ENCODE assay signal across 9 mouse cellular contexts in genomic region chr10:81174617-81175344, GRCm38 (mm10). TPM values are rescaled to one million over a fixed set of nuclear protein-coding genes. Genes with fewer than 3 reads are reported as not detected.
A peak's percentile ranks its signal among the peaks of the same experiment; 100 is the strongest.
DNase-seq lines count a peak whose midpoint lies in the region; ATAC-seq lines count a peak whose summit lies in the region.
"Had no signal": no experiment of that assay in that cellular context is flagged by ENCODE, and none has a peak within 500 bp of the region (broad histone marks: within the 10 kb centered on the region; RNA-seq: fewer than 3 reads in every experiment).

No protein-coding gene starts in this region.

- H3K9me3 ChIP-seq in erythroblast, embryonic 14.5 days (ENCODE audit: control insufficient read depth, low read length), result no peaks in the 10 kb centered on the region
- H3K9me3 ChIP-seq in heart, embryonic 12.5 days (replicated peaks), result no peaks in the 10 kb centered on the region
- no peaks in the 10 kb centered on the region for H3K9me3 ChIP-seq in kidney, embryonic 16.5 days (ENCODE audit: low read length)
- H3K9me3 ChIP-seq in liver, embryonic 11.5 days (ENCODE audit: control insufficient read depth, low read length), result no peaks in the 10 kb centered on the region

- WGBS in heart, embryonic 12.5 days, result 4% methylated on average over 29 of the region's 29 CpGs
- 2% methylated on average over 29 of the region's 29 CpGs for WGBS in kidney, embryonic 16.5 days
- 7% methylated on average over 29 of the region's 29 CpGs for WGBS in liver, embryonic 11.5 days

- H3K9ac ChIP-seq in heart, embryonic 12.5 days, result peak overlapping the region; percentile 70
- H3K9ac ChIP-seq in kidney, embryonic 16.5 days (replicated peaks; ENCODE audit: low read length), result peak overlapping the region; percentile 65
- H3K9ac ChIP-seq in liver, embryonic 11.5 days (ENCODE audit: low read depth, low read length), result 0 out of 2 replicates have a peak overlapping the region, but pooled peaks have one; percentile 17

- peak overlapping the region; percentile 53 for H3K27ac ChIP-seq in brown adipose tissue, adult 24 weeks (replicated peaks; ENCODE audit: low read depth, low read length)
- H3K27ac ChIP-seq in heart, embryonic 12.5 days (ENCODE audit: poor library complexity, severe bottlenecking), result peak overlapping the region; percentile 65
- peak overlapping the region; percentile 91 for H3K27ac ChIP-seq in kidney, embryonic 16.5 days (ENCODE audit: low read length)
- H3K27ac ChIP-seq in liver, embryonic 11.5 days (ENCODE audit: low read depth, low read length), result peak overlapping the region; percentile 92; the same call in 1 of the 2 replicates

- peak; percentile 51 for ATAC-seq in CD4-positive, CD25-positive, alpha-beta regulatory T cell, adult 4 months
- ATAC-seq in heart, embryonic 12.5 days (ENCODE audit: insufficient number of reproducible peaks, low FRiP score), result peak; percentile 65
- peak; percentile 36; the same call in 1 of the 2 replicates for ATAC-seq in kidney, embryonic 16.5 days (ENCODE audit: low FRiP score, low TSS enrichment)
- ATAC-seq in liver, embryonic 11.5 days (replicated peaks; ENCODE audit: low FRiP score), result peak; percentile 32; the same call in 1 of the 2 replicates
- ATAC-seq in monocyte, adult 5-6 weeks (replicated peaks; ENCODE audit: insufficient number of reproducible peaks, low FRiP score, low TSS enrichment, poor library complexity, severe bottlenecking), result peak; percentile 57

- peak overlapping the region; percentile 26 for H3K4me3 ChIP-seq in brown adipose tissue, adult 24 weeks (ENCODE audit: insufficient read depth, low read depth, low read length)
- H3K4me3 ChIP-seq in erythroblast, embryonic 14.5 days (replicated peaks), result peak overlapping the region; percentile 32
- H3K4me3 ChIP-seq in heart, embryonic 12.5 days, result peak overlapping the region; percentile 45
- peak overlapping the region; percentile 40 for H3K4me3 ChIP-seq in kidney, embryonic 16.5 days (ENCODE audit: low read length)
- peak overlapping the region; percentile 41 for H3K4me3 ChIP-seq in liver, embryonic 11.5 days (ENCODE audit: low read depth, low read length)

- peaks cover 30% of the 10 kb centered on the region for H3K36me3 ChIP-seq in erythroblast, embryonic 14.5 days (ENCODE audit: control insufficient read depth)
- H3K36me3 ChIP-seq in heart, embryonic 12.5 days, result peaks cover 25% of the 10 kb centered on the region
- peaks cover 26% of the 10 kb centered on the region for H3K36me3 ChIP-seq in kidney, embryonic 16.5 days (ENCODE audit: insufficient read depth, low read length)
- peaks cover 26% of the 10 kb centered on the region for H3K36me3 ChIP-seq in liver, embryonic 11.5 days (ENCODE audit: control insufficient read depth, insufficient read depth, low read length)

- H3K27me3 ChIP-seq in erythroblast, embryonic 14.5 days (ENCODE audit: control insufficient read depth), result no peaks in the 10 kb centered on the region; the same call in 1 of the 2 replicates
- H3K27me3 ChIP-seq in heart, embryonic 12.5 days (replicated peaks), result no peaks in the 10 kb centered on the region
- H3K27me3 ChIP-seq in kidney, embryonic 16.5 days (ENCODE audit: insufficient read depth, low read length), result no peaks in the 10 kb centered on the region
- H3K27me3 ChIP-seq in liver, embryonic 11.5 days (replicated peaks; ENCODE audit: control insufficient read depth, insufficient read depth, low read length), result no peaks in the 10 kb centered on the region

- H3K4me1 ChIP-seq in brown adipose tissue, adult 24 weeks (ENCODE audit: control insufficient read depth, insufficient read depth, insufficient read length, low read length), result no peaks in the 10 kb centered on the region; the same call in 1 of the 2 replicates
- peaks cover 66% of the 10 kb centered on the region for H3K4me1 ChIP-seq in erythroblast, embryonic 14.5 days (ENCODE audit: control insufficient read depth)
- H3K4me1 ChIP-seq in heart, embryonic 12.5 days (replicated peaks), result peaks cover 42% of the 10 kb centered on the region
- peaks cover 46% of the 10 kb centered on the region for H3K4me1 ChIP-seq in kidney, embryonic 16.5 days (ENCODE audit: insufficient read depth, low read length)
- H3K4me1 ChIP-seq in liver, embryonic 11.5 days (replicated peaks; ENCODE audit: control insufficient read depth, insufficient read depth, low read length), result peaks cover 37% of the 10 kb centered on the region

- H3K4me2 ChIP-seq in heart, embryonic 12.5 days, result peak overlapping the region; percentile 77
- peak overlapping the region; percentile 71 for H3K4me2 ChIP-seq in kidney, embryonic 16.5 days (replicated peaks; ENCODE audit: low read depth, low read length)
- H3K4me2 ChIP-seq in liver, embryonic 11.5 days, result peak overlapping the region; percentile 99

- DNase-seq in liver, embryonic 11.5 days (ENCODE audit: low spot score), result peak; percentile 85
- peak; percentile 85 to 89 for DNase-seq in spleen, postnatal 36 days (ENCODE audit: low spot score in 2 of 2)

RNA-seq across cellular contexts. Expression of gene Eef2, which starts 1.6 kb away (rescaled TPM):
- 1,000 to 10,000 TPM in 1 of 2 experiments, 100 to 1,000 TPM in 1; 934 to 1,665 TPM for polyA plus RNA-seq in CD4-positive, CD25-positive, alpha-beta regulatory T cell, adult 4 months (2017; shearing (Covaris generic))
- 538 and 581 TPM in 2 replicates for polyA plus RNA-seq in brown adipose tissue, adult 24 weeks (2012; ENCODE audit: insufficient read depth, insufficient read length, missing spikeins)
- 124 and 177 TPM in 2 replicates for polyA plus RNA-seq in erythroblast, embryonic 14.5 days (2012)
- polyA plus RNA-seq in heart, embryonic 12.5 days (2016; fragmentation: Nextera tagmentation; extraction: Ambion mirVana), result 408 and 433 TPM in 2 replicates
- polyA plus RNA-seq in kidney, embryonic 16.5 days (2015; fragmentation: Nextera tagmentation; extraction: Ambion mirVana), result 663 and 672 TPM in 2 replicates
- 626 and 647 TPM in 2 replicates for polyA plus RNA-seq in liver, embryonic 11.5 days (2014; fragmentation: Nextera tagmentation; extraction: Ambion mirVana)
- 1,029 to 1,258 TPM (median 1,077 TPM) in 3 replicates for total RNA-seq in monocyte, adult 5-6 weeks (2017)

RNA-seq across cellular contexts. Expression of gene Pias4, which starts 7.1 kb away (rescaled TPM):
- 10 to 100 TPM; 17.1 to 20.0 TPM for polyA plus RNA-seq in CD4-positive, CD25-positive, alpha-beta regulatory T cell, adult 4 months (2017; shearing (Covaris generic))
- polyA plus RNA-seq in brown adipose tissue, adult 24 weeks (2012; ENCODE audit: insufficient read depth, insufficient read length, missing spikeins), result 10.3 and 13.4 TPM in 2 replicates
- polyA plus RNA-seq in erythroblast, embryonic 14.5 days (2012), result 13.4 and 16.4 TPM in 2 replicates
- polyA plus RNA-seq in heart, embryonic 12.5 days (2016; fragmentation: Nextera tagmentation; extraction: Ambion mirVana), result 36.0 and 36.1 TPM in 2 replicates
- polyA plus RNA-seq in kidney, embryonic 16.5 days (2015; fragmentation: Nextera tagmentation; extraction: Ambion mirVana), result 51.0 and 56.2 TPM in 2 replicates
- 41.2 and 50.9 TPM in 2 replicates for polyA plus RNA-seq in liver, embryonic 11.5 days (2014; fragmentation: Nextera tagmentation; extraction: Ambion mirVana)
- 13.0 to 24.9 TPM (median 21.2 TPM) in 3 replicates for total RNA-seq in monocyte, adult 5-6 weeks (2017)

RNA-seq across cellular contexts. Expression of gene Dapk3, which starts 8.0 kb away (rescaled TPM):
- polyA plus RNA-seq in CD4-positive, CD25-positive, alpha-beta regulatory T cell, adult 4 months (2017; shearing (Covaris generic)), result 1 to 10 TPM; 1.3 to 2.6 TPM
- polyA plus RNA-seq in brown adipose tissue, adult 24 weeks (2012; ENCODE audit: insufficient read depth, insufficient read length, missing spikeins), result 15.7 and 31.7 TPM in 2 replicates
- 8.1 and 8.3 TPM in 2 replicates for polyA plus RNA-seq in erythroblast, embryonic 14.5 days (2012)
- 62.8 and 69.0 TPM in 2 replicates for polyA plus RNA-seq in heart, embryonic 12.5 days (2016; fragmentation: Nextera tagmentation; extraction: Ambion mirVana)
- 38.4 and 39.3 TPM in 2 replicates for polyA plus RNA-seq in kidney, embryonic 16.5 days (2015; fragmentation: Nextera tagmentation; extraction: Ambion mirVana)
- polyA plus RNA-seq in liver, embryonic 11.5 days (2014; fragmentation: Nextera tagmentation; extraction: Ambion mirVana), result 44.5 and 45.6 TPM in 2 replicates
- total RNA-seq in monocyte, adult 5-6 weeks (2017), result 30.4 to 45.3 TPM (median 37.3 TPM) in 3 replicates

RNA-seq across cellular contexts. Expression of gene 4930442H23Rik, which starts 8.9 kb away (rescaled TPM):
- not detected for polyA plus RNA-seq in CD4-positive, CD25-positive, alpha-beta regulatory T cell, adult 4 months (2017; shearing (Covaris generic))
- polyA plus RNA-seq in brown adipose tissue, adult 24 weeks (2012; ENCODE audit: insufficient read depth, insufficient read length, missing spikeins), result not detected in 2 replicates
- not detected in 2 replicates for polyA plus RNA-seq in erythroblast, embryonic 14.5 days (2012)
- 0.18 TPM in 1 of 2 replicates, not detected in the other for polyA plus RNA-seq in heart, embryonic 12.5 days (2016; fragmentation: Nextera tagmentation; extraction: Ambion mirVana)
- polyA plus RNA-seq in kidney, embryonic 16.5 days (2015; fragmentation: Nextera tagmentation; extraction: Ambion mirVana), result not detected in 2 replicates
- polyA plus RNA-seq in liver, embryonic 11.5 days (2014; fragmentation: Nextera tagmentation; extraction: Ambion mirVana), result not detected in 2 replicates
- 0.49 TPM in 1 of 3 replicates, not detected in the others for total RNA-seq in monocyte, adult 5-6 weeks (2017)
- total RNA-seq: gastrocnemius, adult 8-10 months had no signal

RNA-seq across cellular contexts. Expression of gene Nmrk2, which starts 27.1 kb away (rescaled TPM):
- polyA plus RNA-seq in CD4-positive, CD25-positive, alpha-beta regulatory T cell, adult 4 months (2017; shearing (Covaris generic)), result under 1 TPM; 0.31 to 0.44 TPM
- 1.4 TPM in 1 of 2 replicates, not detected in the other for polyA plus RNA-seq in brown adipose tissue, adult 24 weeks (2012; ENCODE audit: insufficient read depth, insufficient read length, missing spikeins)
- not detected in 2 replicates for polyA plus RNA-seq in erythroblast, embryonic 14.5 days (2012)
- 3.9 and 4.9 TPM in 2 replicates for polyA plus RNA-seq in heart, embryonic 12.5 days (2016; fragmentation: Nextera tagmentation; extraction: Ambion mirVana)
- polyA plus RNA-seq in kidney, embryonic 16.5 days (2015; fragmentation: Nextera tagmentation; extraction: Ambion mirVana), result not detected in 2 replicates
- polyA plus RNA-seq in liver, embryonic 11.5 days (2014; fragmentation: Nextera tagmentation; extraction: Ambion mirVana), result not detected in 2 replicates
- total RNA-seq in monocyte, adult 5-6 weeks (2017), result not detected in 3 replicates

Comparison
In these comparisons a context has a peak if more than half of its experiments do, and no peak if none do; other contexts are left out.
1. Peak in every context shown above with its lines: DNase-seq, ATAC-seq, H3K4me3 ChIP-seq and H3K27ac ChIP-seq.
2. H3K9ac ChIP-seq: peak in every context shown above with its lines; median percentile 70 in heart, embryonic 12.5 days; 65 in kidney, embryonic 16.5 days; 17 in liver, embryonic 11.5 days.